13 mouse cellular contexts compared by ENCODE assay signal in the genomic region with DNA sequence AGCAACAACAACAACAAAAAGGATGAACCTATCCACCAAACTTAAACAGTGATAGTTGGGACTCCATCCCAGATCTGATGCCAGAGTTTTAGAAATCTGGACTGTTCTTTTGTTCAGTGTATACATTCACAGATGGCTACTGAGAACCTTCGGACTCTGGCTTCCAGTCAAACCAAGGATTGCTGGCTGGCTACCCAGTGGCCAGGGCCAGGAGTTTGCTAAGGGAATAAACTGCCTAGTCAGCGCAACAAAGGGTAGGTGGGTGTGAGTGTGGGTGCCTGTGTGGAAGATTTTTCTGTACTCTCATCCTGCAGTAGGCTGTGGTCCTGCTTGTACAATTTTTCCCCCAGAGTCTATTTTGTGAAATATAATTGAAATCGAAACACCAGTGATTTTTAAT.
A peak's percentile ranks its signal among the peaks of the same experiment; 100 is the strongest.
DNase-seq lines count a peak whose midpoint lies in the region; ATAC-seq lines count a peak whose summit lies in the region.
"Had no signal": no experiment of that assay in that cellular context is flagged by ENCODE, and none has a peak within 500 bp of the region (broad histone marks: within the 10 kb centered on the region; RNA-seq: fewer than 3 reads in every experiment).

No protein-coding gene starts in this region.

- no peak overlapping the region for H3K4me2 ChIP-seq in kidney, embryonic 14.5 days (replicated peaks; ENCODE audit: low read depth, low read length)
- H3K4me2 ChIP-seq: liver, embryonic 11.5 days had no signal

- no peaks in the 10 kb centered on the region for H3K36me3 ChIP-seq in kidney, embryonic 14.5 days (ENCODE audit: control insufficient read depth, insufficient read depth, low read length)
- H3K36me3 ChIP-seq: heart, embryonic 10.5 days had no signal

- no peak overlapping the region for H3K27ac ChIP-seq in kidney, embryonic 14.5 days (ENCODE audit: low read depth, low read length)
- H3K27ac ChIP-seq: heart, embryonic 10.5 days; hindbrain, postnatal 0 days had no signal

- H3K4me3 ChIP-seq in kidney, embryonic 14.5 days (ENCODE audit: low read length): no peak overlapping the region
- H3K4me3 ChIP-seq: heart, embryonic 10.5 days had no signal

- 89% methylated on average over 3 of the region's 3 CpGs for WGBS in kidney, embryonic 14.5 days

- no peaks in the 10 kb centered on the region for H3K27me3 ChIP-seq in kidney, embryonic 14.5 days (ENCODE audit: control insufficient read depth, insufficient read depth, low read length)

- no peak overlapping the region for H3K9ac ChIP-seq in kidney, embryonic 14.5 days (ENCODE audit: low read depth, low read length)

- DNase-seq in layer of hippocampus, adult 11-12 months (ENCODE audit: low spot score): peak; percentile 13
- DNase-seq in layer of hippocampus, postnatal 25 days (ENCODE audit: extremely low spot score in 1 of 2, low spot score in 1 of 2): no peak
- peak; percentile 11 for DNase-seq in NIH3T3 (ENCODE audit: low read depth)
- DNase-seq in cerebellum, postnatal 10 days: peak; percentile 57 to 70
- DNase-seq in left cerebral cortex, adult 8-10 months (ENCODE audit: low spot score in 2 of 2): peak; percentile 13 to 43
- no peak for DNase-seq in retina, embryonic 14.5 days (ENCODE audit: low spot score)
- DNase-seq: gastrocnemius, postnatal 14 days; heart, postnatal 36 days; kidney, adult 9 months had no signal

- H3K4me1 ChIP-seq in kidney, embryonic 14.5 days (ENCODE audit: control insufficient read depth, insufficient read depth, low read length): no peaks in the 10 kb centered on the region
- H3K4me1 ChIP-seq: heart, embryonic 10.5 days had no signal

- H3K9me3 ChIP-seq in kidney, embryonic 14.5 days (ENCODE audit: control insufficient read depth, low read length): no peaks in the 10 kb centered on the region
- H3K9me3 ChIP-seq: heart, embryonic 10.5 days had no signal

- no peak for ATAC-seq in kidney, embryonic 14.5 days (ENCODE audit: low FRiP score, low TSS enrichment)
- ATAC-seq: hindbrain, postnatal 0 days had no signal

Comparison
In these comparisons a context has a peak if more than half of its experiments do, and no peak if none do; other contexts are left out.
1. DNase-seq: peak in layer of hippocampus, adult 11-12 months (single experiment), NIH3T3 (single experiment), cerebellum, postnatal 10 days (2 of 2) and left cerebral cortex, adult 8-10 months (2 of 2); none in layer of hippocampus, postnatal 25 days (0 of 2) and retina, embryonic 14.5 days (single experiment).